Mouse (Mus musculus): ENCODE results near the gene Olfr147. TPM values are rescaled to one million over a fixed set of nuclear protein-coding genes. Genes with fewer than 3 reads are reported as not detected.
"Not testable (repeated sequence)": the region's sequence is repeated elsewhere in the genome, so short reads cannot be mapped to it uniquely, and the experiment has no call there.

The Olfr147 gene
- total RNA-seq (2021), result not detected

- intact Hi-C loops (cut with DNase I), result no loop called here
- no peak for DNase-seq
Measured at GRCm38 (mm10) chr9:38401398-38401797, at the start of gene Olfr147. Gene Olfr147, plus strand, starts transcription at chr9:38401698.

- intact Hi-C loops (cut with DNase I), result no loop called here
- DNase-seq, result no peak
Measured at GRCm38 (mm10) chr9:38366596-38366995, 34.9 kb upstream of the Olfr147 start, which contains the start of gene Olfr250. Gene Olfr250, plus strand, starts transcription at chr9:38366896.

- intact Hi-C loops (cut with DNase I), result no loop called here
- DNase-seq, result no peak
Measured at GRCm38 (mm10) chr9:38376786-38377185, 24.7 kb upstream of the Olfr147 start, which contains the start of gene Olfr251. Gene Olfr251, plus strand, starts transcription at chr9:38377086.

- intact Hi-C loops (cut with DNase I); DNase-seq: not testable (repeated sequence)
Measured at GRCm38 (mm10) chr9:38407502-38407901, 6.0 kb downstream of the Olfr147 start.

GRCm38 (mm10) chr9:38413502-38413901, 12.0 kb downstream of the Olfr147 start:
- DNase-seq; intact Hi-C loops (cut with DNase I): not testable (repeated sequence)

GRCm38 (mm10) chr9:38423801-38424200, 22.3 kb downstream of the Olfr147 start:
- intact Hi-C loops (cut with DNase I), result no loop called here
- no peak for DNase-seq

GRCm38 (mm10) chr9:38427026-38427425, 25.5 kb downstream of the Olfr147 start:
- DNase-seq, result no peak
- intact Hi-C loops (cut with DNase I), result no loop called here

GRCm38 (mm10) chr9:38429155-38429554, 27.7 kb downstream of the Olfr147 start, which contains the start of gene Olfr901:
Gene Olfr901, plus strand, starts transcription at chr9:38429455.
- DNase-seq, result no peak
- intact Hi-C loops (cut with DNase I), result no loop called here

- DNase-seq, result no peak
- intact Hi-C loops (cut with DNase I), result no loop called here
Measured at GRCm38 (mm10) chr9:38447352-38447751, 45.9 kb downstream of the Olfr147 start, which contains the start of gene Olfr902. Gene Olfr902, plus strand, starts transcription at chr9:38447652.

Other genes starting within 250 kb of the Olfr147 start
- gene Olfr891, start 220.9 kb upstream of the Olfr147 start, total RNA-seq (2021), result not detected
- not detected for gene Olfr893, start 193.3 kb upstream of the Olfr147 start, total RNA-seq (2021)
- gene Olfr894, start 183.6 kb upstream of the Olfr147 start, total RNA-seq (2021), result not detected
- gene Olfr143, start 148.9 kb upstream of the Olfr147 start, total RNA-seq (2021), result not detected
- gene Olfr895, start 133.8 kb upstream of the Olfr147 start, total RNA-seq (2021), result not detected
- not detected for gene Olfr896-ps1, start 110.6 kb upstream of the Olfr147 start, total RNA-seq (2021)
- not detected for gene Olfr25, start 72.6 kb upstream of the Olfr147 start, total RNA-seq (2021)
- gene Olfr898, start 53.3 kb upstream of the Olfr147 start, total RNA-seq (2021), result not detected
- not detected for gene Olfr250, start 34.8 kb upstream of the Olfr147 start, total RNA-seq (2021)
- not detected for gene Olfr251, start 24.6 kb upstream of the Olfr147 start, total RNA-seq (2021)
- not detected for gene Olfr901, start 27.8 kb downstream of the Olfr147 start, total RNA-seq (2021)
- not detected for gene Olfr902, start 46.0 kb downstream of the Olfr147 start, total RNA-seq (2021)
- gene Olfr904, start 61.4 kb downstream of the Olfr147 start, total RNA-seq (2021), result not detected
- gene Olfr905, start 69.4 kb downstream of the Olfr147 start, total RNA-seq (2021), result not detected
- not detected for gene Olfr906, start 85.4 kb downstream of the Olfr147 start, total RNA-seq (2021)
- not detected for gene Olfr907, start 94.1 kb downstream of the Olfr147 start, total RNA-seq (2021)
- gene Olfr911-ps1, start 119.9 kb downstream of the Olfr147 start, total RNA-seq (2021), result not detected
- not detected for gene Olfr910, start 136.2 kb downstream of the Olfr147 start, total RNA-seq (2021)
- not detected for gene Olfr912, start 178.5 kb downstream of the Olfr147 start, total RNA-seq (2021)
- not detected for gene Olfr913, start 191.1 kb downstream of the Olfr147 start, total RNA-seq (2021)
- not detected for gene Olfr914, start 203.4 kb downstream of the Olfr147 start, total RNA-seq (2021)